8 mouse cellular contexts compared by ENCODE assay signal in genomic region chr14:52020486-52021137, GRCm38 (mm10). TPM values are rescaled to one million over a fixed set of nuclear protein-coding genes. Genes with fewer than 3 reads are reported as not detected.
DNase-seq lines count a peak whose midpoint lies in the region; ATAC-seq and TF ChIP-seq lines count a peak whose summit lies in the region.

Gene Zfp219 (minus strand): TSS chr14:52020733.

- TF ChIP-seq CTCF in cerebellum, adult 2 months (IDR thresholded peaks at IDR 0.05; ENCODE audit: borderline replicate concordance, insufficient read depth, low read depth, low read length) = peak; percentile 61; the same call in 1 of the 2 replicates

- no peaks in the 10 kb centered on the region for H3K36me3 ChIP-seq in lung, embryonic 15.5 days

- peak within 1 kb of the TSS; percentile 100 for H3K4me3 ChIP-seq in cerebellum, adult 2 months (replicated peaks; ENCODE audit: insufficient read depth, low read depth, low read length)
- peak within 1 kb of the TSS; percentile 60 for H3K4me3 ChIP-seq in lung, embryonic 15.5 days

- H3K9me3 ChIP-seq in lung, embryonic 15.5 days = no peaks in the 10 kb centered on the region

- WGBS in cerebellum, adult 2 months = 10% methylated on average over 15 of the region's 15 CpGs
- WGBS in lung, embryonic 15.5 days = 4% methylated on average over 15 of the region's 15 CpGs

- TF ChIP-seq POLR2A in cerebellum, adult 2 months (IDR thresholded peaks at IDR 0.05; ENCODE audit: borderline replicate concordance, insufficient read depth, low read length) = no peak

- peak; percentile 81 for DNase-seq in NIH3T3 (ENCODE audit: low read depth)
- peak; percentile 75 to 79 for DNase-seq in cerebellum, adult 2 months
- peak; percentile 78 for DNase-seq in forelimb bud, embryonic 11.5 days (ENCODE audit: low read depth, low spot score)
- peak; percentile 74 for DNase-seq in layer of hippocampus, adult 9-11 months
- DNase-seq in retina, embryonic 14.5 days (ENCODE audit: low spot score) = peak; percentile 79
- peak; percentile 70 to 81 for DNase-seq in thymus, postnatal 36 days

- no peaks in the 10 kb centered on the region for H3K27me3 ChIP-seq in cerebellum, adult 2 months (ENCODE audit: control insufficient read depth, insufficient read depth, low read length)
- no peaks in the 10 kb centered on the region for H3K27me3 ChIP-seq in lung, embryonic 15.5 days

- H3K4me1 ChIP-seq in cerebellum, adult 2 months (ENCODE audit: control insufficient read depth, insufficient read depth, low read length) = peaks cover 34% of the 10 kb centered on the region
- peaks cover 45% of the 10 kb centered on the region for H3K4me1 ChIP-seq in lung, embryonic 15.5 days

- peak; percentile 14 to 15; a peak in 1 of 4 replicates for ATAC-seq in hematopoietic stem cell, adult 5-6 weeks (replicated peaks in 1 of 2; ENCODE audit: insufficient read depth in 1 of 2, low FRiP score in 2 of 2, low TSS enrichment in 1 of 2, low read depth in 1 of 2, poor library complexity in 2 of 2, severe bottlenecking in 2 of 2)
- ATAC-seq in lung, embryonic 15.5 days (ENCODE audit: borderline replicate concordance, extremely low read depth, low FRiP score, low TSS enrichment) = peak; percentile 60

- peak within 1 kb of the TSS; percentile 100 for H3K27ac ChIP-seq in cerebellum, adult 2 months (ENCODE audit: insufficient read depth, low read length)
- peak within 1 kb of the TSS; percentile 99 for H3K27ac ChIP-seq in lung, embryonic 15.5 days

- H3K9ac ChIP-seq in lung, embryonic 15.5 days = peak within 1 kb of the TSS; percentile 87

- H3K4me2 ChIP-seq in lung, embryonic 15.5 days = peak within 1 kb of the TSS; percentile 67

RNA-seq across cellular contexts. Expression of gene Zfp219, which starts in this region (rescaled TPM):
- polyA plus RNA-seq in cerebellum, adult 2 months (2012; rRNA removed) = 184 and 188 TPM in 2 replicates
- 15.8 TPM in 2 replicates for total RNA-seq in hematopoietic stem cell, adult 5-6 weeks (2017)
- polyA plus RNA-seq in lung, embryonic 15.5 days (2015; fragmentation: Nextera tagmentation; extraction: Ambion mirVana) = 25.7 and 26.3 TPM in 2 replicates

Comparison
In these comparisons a context has a peak if more than half of its experiments do, and no peak if none do; other contexts are left out.
1. Peak in every context shown above with its lines: DNase-seq, ATAC-seq, H3K4me3 ChIP-seq and H3K27ac ChIP-seq.